Mouse (Mus musculus) forebrain, embryonic 16.5 days (tissue): ENCODE results near the gene Zc3h12c. TPM values are rescaled to one million over a fixed set of nuclear protein-coding genes. Genes with fewer than 3 reads are reported as not detected.

Experiments
- ATAC-seq: fragments of 200-750 bp; cut with Nextera tagmentation; 2 replicates; pipeline ENCODE4 v1.8.0; 2017; ENCODE audit warnings: mild to moderate bottlenecking, moderate library complexity
- H3K27ac ChIP-seq: fragments of 300-500 bp; sonication (generic); 2 replicates; pipeline ENCODE4 v1.5.1; 2014; ENCODE audit warnings: low read length, control low read depth
- H3K27me3 ChIP-seq: fragments of 300-500 bp; sonication (generic); replicated peaks from 2 replicates; pipeline ENCODE4 v1.6.1; 2014; ENCODE audit warnings: low read length; ENCODE audit not compliant: control insufficient read depth, insufficient read depth
- H3K36me3 ChIP-seq: fragments of 300-500 bp; sonication (generic); 2 replicates; pipeline ENCODE4 v1.6.1; 2014; ENCODE audit not compliant: control insufficient read depth, insufficient read depth
- H3K4me1 ChIP-seq: fragments of 300-500 bp; sonication (generic); replicated peaks from 2 replicates; pipeline ENCODE4 v1.6.1; 2014; ENCODE audit warnings: low read length; ENCODE audit not compliant: control insufficient read depth, insufficient read depth
- H3K4me2 ChIP-seq: fragments of 300-500 bp; sonication (generic); 2 replicates; pipeline ENCODE4 v1.6.1; 2014; ENCODE audit warnings: mild to moderate bottlenecking, low read length, control low read depth
- H3K4me3 ChIP-seq: fragments of 300-500 bp; sonication (generic); replicated peaks from 2 replicates; pipeline ENCODE4 v1.5.1; 2014; ENCODE audit warnings: mild to moderate bottlenecking, low read length, control low read depth
- H3K9ac ChIP-seq: fragments of 300-500 bp; sonication (generic); replicated peaks from 2 replicates; pipeline ENCODE4 v1.6.1; 2014; ENCODE audit warnings: low read depth, low read length, control low read depth
- H3K9me3 ChIP-seq: fragments of 300-500 bp; sonication (generic); 2 replicates; pipeline ENCODE4 v1.6.1; 2016; ENCODE audit warnings: low read length; ENCODE audit not compliant: control insufficient read depth
- WGBS: fragments of 180-500 bp; shearing (Covaris S2); extraction: QIAGEN DNeasy Blood & Tissue Kit; methylation state at CpG from one replicate; pipeline ENCODE4 v1.1.7; 2014; 5-methylcytosine and 5-hydroxymethylcytosine counted together
- polyA plus RNA-seq: library from polyadenylated mRNA; unstranded; fragments of >200 nt; fragmentation: Nextera tagmentation; extraction: Ambion mirVana; gene quantifications from 2 replicates; pipeline ENCODE4 v1.2.1, GENCODE M21; 2015

Zc3h12c gene
- polyA plus RNA-seq, 1 experiment from 2014 or later, result 6.4 TPM

GRCm38 (mm10) chr9:52130348-52130747 lies 38.0 kb downstream of the Zc3h12c start:
- ATAC-seq, result no peak
- Histone ChIP-seq H3K4me2 (no peak overlapping the region), H3K9ac (no peak overlapping the region)

DNA sequence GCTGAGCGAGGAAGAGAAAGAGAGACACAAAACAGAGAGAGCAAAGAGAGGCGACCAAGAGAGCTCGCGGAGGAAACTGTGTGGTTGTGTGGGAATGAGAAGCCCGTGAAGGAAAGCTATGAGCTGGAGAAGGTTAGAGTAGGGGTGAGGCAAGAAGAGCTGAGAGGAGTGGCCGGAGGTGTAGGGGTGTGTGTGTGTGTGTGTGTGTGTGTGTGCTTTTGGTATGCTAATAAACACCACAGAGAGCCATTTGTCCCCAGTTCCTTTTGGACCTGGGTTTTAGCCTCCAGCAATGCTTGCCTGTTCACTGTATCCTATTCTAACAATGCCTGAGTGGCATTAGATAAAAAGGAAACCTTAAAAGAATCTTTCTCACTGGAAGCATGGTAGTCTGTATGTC lies 43.1 kb downstream of the Zc3h12c start:
- no peaks in the 10 kb centered on the region for H3K4me1 ChIP-seq
- H3K36me3 ChIP-seq, result peaks cover 9% of the 10 kb centered on the region
- H3K27ac ChIP-seq, result no peak overlapping the region
- no peak overlapping the region for H3K9ac ChIP-seq
- no peak for ATAC-seq
- no peaks in the 10 kb centered on the region for H3K9me3 ChIP-seq
- no peak overlapping the region for H3K4me3 ChIP-seq
- 86% methylated on average over 6 of the region's 6 CpGs for WGBS
- H3K27me3 ChIP-seq, result no peaks in the 10 kb centered on the region
- H3K4me2 ChIP-seq, result no peak overlapping the region

More at GRCm38 (mm10) chr9:52130348-52130747, 38.0 kb downstream of the Zc3h12c start:
- Histone ChIP-seq H3K27me3 (no peaks in the 10 kb centered on the region), H3K36me3 (peaks cover 8% of the 10 kb centered on the region), H3K4me1 (no peaks in the 10 kb centered on the region), H3K4me3 (no peak overlapping the region), H3K9me3 (no peaks in the 10 kb centered on the region), H3K27ac (no peak overlapping the region)
- WGBS, result 67% methylated on average over 4 of the region's 4 CpGs

- no peak for ATAC-seq
- WGBS, result 92% methylated on average over 4 of the region's 4 CpGs
- Histone ChIP-seq H3K27me3 (no peaks in the 10 kb centered on the region), H3K27ac (no peak overlapping the region), H3K4me1 (no peaks in the 10 kb centered on the region), H3K4me3 (no peak overlapping the region), H3K9ac (no peak overlapping the region), H3K4me2 (no peak overlapping the region), H3K36me3 (peaks cover 19% of the 10 kb centered on the region), H3K9me3 (no peaks in the 10 kb centered on the region)
Measured at GRCm38 (mm10) chr9:52119212-52119611, 49.2 kb downstream of the Zc3h12c start.

- 88% methylated on average over 5 of the region's 5 CpGs for WGBS
- Histone ChIP-seq H3K9ac (no peak overlapping the region), H3K36me3 (peaks cover 13% of the 10 kb centered on the region), H3K9me3 (no peaks in the 10 kb centered on the region), H3K27me3 (no peaks in the 10 kb centered on the region), H3K4me2 (no peak overlapping the region), H3K4me3 (no peak overlapping the region), H3K27ac (no peak overlapping the region), H3K4me1 (no peaks in the 10 kb centered on the region)
- ATAC-seq, result no peak
Measured at GRCm38 (mm10) chr9:52113091-52113490, 55.3 kb downstream of the Zc3h12c start.

- no peaks in the 10 kb centered on the region for H3K9me3 ChIP-seq
- no peaks in the 10 kb centered on the region for H3K4me1 ChIP-seq
- H3K27ac ChIP-seq, result no peak overlapping the region
- no peak overlapping the region for H3K9ac ChIP-seq
- H3K4me2 ChIP-seq, result no peak overlapping the region
- H3K36me3 ChIP-seq, result peaks cover 3% of the 10 kb centered on the region; the same call in 1 of the 2 replicates
- no peak overlapping the region for H3K4me3 ChIP-seq
- ATAC-seq, result no peak
- WGBS, result 85% methylated on average over 3 of the region's 3 CpGs
- H3K27me3 ChIP-seq, result no peaks in the 10 kb centered on the region
Measured at GRCm38 (mm10) chr9:52110738-52111137, 57.6 kb downstream of the Zc3h12c start.

DNA sequence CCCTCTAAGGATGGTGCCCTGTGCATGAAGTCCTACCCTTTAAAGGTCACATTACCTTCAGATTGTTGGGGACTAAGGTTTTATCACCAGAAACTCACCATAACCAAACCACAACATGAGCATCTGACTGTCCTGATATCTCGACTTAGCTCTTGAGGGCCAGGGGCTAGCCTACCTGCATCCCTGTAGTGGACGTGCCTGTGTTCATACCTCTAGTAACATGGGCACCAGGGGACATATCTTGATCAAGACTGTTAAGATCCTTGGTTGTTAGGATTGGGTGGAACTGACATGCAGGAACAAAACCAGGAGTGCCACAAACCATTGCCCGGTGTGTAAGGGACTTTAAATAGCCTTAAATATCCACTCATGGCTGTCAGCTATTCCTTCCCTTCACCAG lies 61.2 kb downstream of the Zc3h12c start:
- Histone ChIP-seq H3K9me3 (no peaks in the 10 kb centered on the region), H3K27ac (no peak overlapping the region), H3K36me3 (no peaks in the 10 kb centered on the region), H3K4me2 (no peak overlapping the region), H3K27me3 (no peaks in the 10 kb centered on the region), H3K4me3 (no peak overlapping the region), H3K9ac (no peak overlapping the region), H3K4me1 (peaks cover 1% of the 10 kb centered on the region; the same call in 1 of the 2 replicates)
- no peak for ATAC-seq
- WGBS, result 97% methylated on average over 3 of the region's 3 CpGs

DNA sequence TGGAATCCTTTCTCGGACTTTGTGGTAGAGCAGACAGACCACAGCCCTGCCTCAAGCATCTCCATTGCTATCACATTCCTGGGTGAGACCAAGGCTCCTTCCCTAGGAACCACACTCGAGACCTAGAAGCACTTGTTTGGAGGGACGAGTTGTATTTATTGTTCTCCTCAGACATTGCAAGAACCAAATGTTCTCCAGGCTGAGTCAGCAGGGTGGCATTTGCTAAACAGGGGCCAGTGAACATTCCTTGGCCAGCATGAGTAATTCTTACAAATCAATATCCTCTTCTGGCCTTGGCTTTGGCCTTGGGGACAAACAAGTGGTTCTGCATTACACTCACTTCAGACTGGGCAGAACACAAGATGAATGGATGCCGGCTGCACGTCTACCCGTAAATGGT lies 62.9 kb downstream of the Zc3h12c start:
- Histone ChIP-seq H3K4me2 (no peak overlapping the region), H3K9me3 (no peaks in the 10 kb centered on the region), H3K36me3 (no peaks in the 10 kb centered on the region), H3K27ac (no peak overlapping the region), H3K4me1 (peaks cover 4% of the 10 kb centered on the region; the same call in 1 of the 2 replicates), H3K4me3 (no peak overlapping the region), H3K27me3 (no peaks in the 10 kb centered on the region), H3K9ac (no peak overlapping the region)
- ATAC-seq, result no peak
- WGBS, result 81% methylated on average over 6 of the region's 6 CpGs

GRCm38 (mm10) chr9:52104225-52104615 lies 64.2 kb downstream of the Zc3h12c start:
- WGBS, result 77% methylated on average over 8 of the region's 8 CpGs
- no peak for ATAC-seq
- no peak overlapping the region for H3K4me2 ChIP-seq
- peaks cover 4% of the 10 kb centered on the region; the same call in 1 of the 2 replicates for H3K4me1 ChIP-seq
- H3K27ac ChIP-seq, result no peak overlapping the region
- no peaks in the 10 kb centered on the region for H3K36me3 ChIP-seq
- no peak overlapping the region for H3K9ac ChIP-seq
- H3K4me3 ChIP-seq, result no peak overlapping the region
- H3K27me3 ChIP-seq, result no peaks in the 10 kb centered on the region
- H3K9me3 ChIP-seq, result no peaks in the 10 kb centered on the region

DNA sequence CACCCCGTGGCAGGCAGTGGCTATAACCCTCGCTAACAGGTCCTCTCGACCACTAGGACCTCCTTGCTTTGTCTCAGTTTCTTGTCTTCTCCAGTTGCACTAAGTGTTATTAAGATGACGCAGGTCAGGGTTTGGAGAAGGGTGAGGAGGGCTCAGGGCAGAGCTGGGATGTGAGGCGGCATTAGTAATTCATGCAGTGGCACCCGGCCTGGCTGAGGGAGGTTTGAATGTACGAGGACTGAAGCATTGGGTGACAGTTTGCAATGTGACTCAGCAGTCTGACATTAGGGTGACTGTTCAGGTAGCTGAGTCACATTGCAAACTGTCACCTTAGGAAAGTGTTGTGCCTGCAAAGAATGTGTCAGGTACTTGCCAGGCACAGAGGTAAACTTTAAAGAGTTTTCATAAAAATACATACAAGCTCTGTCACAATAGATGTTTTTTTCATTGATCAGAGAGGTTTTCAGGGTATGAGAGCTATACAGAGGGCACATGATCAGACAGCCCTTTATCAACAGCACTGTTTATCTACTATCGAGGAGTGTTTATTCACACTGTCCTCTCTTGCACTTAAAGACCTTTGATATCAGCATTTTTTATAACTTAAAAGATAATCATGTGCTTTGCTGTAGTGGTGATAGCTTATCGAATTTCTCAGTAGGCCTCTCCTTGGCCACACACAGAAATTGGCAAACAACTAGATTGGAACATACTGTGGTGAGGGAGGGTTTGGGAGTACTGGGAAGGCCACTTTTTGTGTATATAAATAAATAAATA lies 64.7 kb downstream of the Zc3h12c start:
- no peaks in the 10 kb centered on the region for H3K36me3 ChIP-seq
- no peak overlapping the region for H3K9ac ChIP-seq
- 78% methylated on average over 9 of the region's 9 CpGs for WGBS
- no peak for ATAC-seq
- H3K4me2 ChIP-seq, result no peak overlapping the region
- peaks cover 4% of the 10 kb centered on the region; the same call in 1 of the 2 replicates for H3K4me1 ChIP-seq
- no peak overlapping the region for H3K4me3 ChIP-seq
- no peaks in the 10 kb centered on the region for H3K27me3 ChIP-seq
- H3K27ac ChIP-seq, result no peak overlapping the region
- no peaks in the 10 kb centered on the region for H3K9me3 ChIP-seq
